Mouse (Mus musculus): ENCODE results near the gene Rpl18.

The Rpl18 gene

DNA sequence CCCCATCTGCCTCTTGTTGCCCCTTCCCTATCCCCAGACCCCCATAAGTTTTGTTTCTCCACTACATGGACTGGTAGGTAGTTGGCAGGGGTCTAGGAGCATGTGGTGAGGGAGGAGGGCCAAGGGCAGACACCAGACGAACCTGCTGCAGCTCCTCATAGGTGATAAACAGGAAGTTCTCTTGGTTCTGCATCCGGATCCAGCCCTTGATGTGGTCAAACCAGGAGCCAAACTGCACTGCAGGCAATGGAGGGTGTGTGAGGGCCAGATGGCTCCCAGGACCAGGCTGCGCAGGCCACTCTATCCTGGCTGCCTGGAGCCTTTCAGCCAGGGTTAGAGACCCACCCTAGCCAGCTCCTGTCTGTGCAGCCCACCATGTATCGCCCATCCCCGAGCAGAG is 18.2 kb downstream of the Rpl18 start:
- DNase-seq, result no peak

- peak; percentile 92 to 93 for DNase-seq
These were observed 24.0 kb downstream of the Rpl18 start for GRCm38 (mm10) chr7:45739162-45739763.

GRCm38 (mm10) chr7:45739820-45740219 is 24.6 kb downstream of the Rpl18 start:
- DNase-seq, result no peak

- no peak for DNase-seq
These were observed 26.1 kb downstream of the Rpl18 start for GRCm38 (mm10) chr7:45741308-45741707.

DNA sequence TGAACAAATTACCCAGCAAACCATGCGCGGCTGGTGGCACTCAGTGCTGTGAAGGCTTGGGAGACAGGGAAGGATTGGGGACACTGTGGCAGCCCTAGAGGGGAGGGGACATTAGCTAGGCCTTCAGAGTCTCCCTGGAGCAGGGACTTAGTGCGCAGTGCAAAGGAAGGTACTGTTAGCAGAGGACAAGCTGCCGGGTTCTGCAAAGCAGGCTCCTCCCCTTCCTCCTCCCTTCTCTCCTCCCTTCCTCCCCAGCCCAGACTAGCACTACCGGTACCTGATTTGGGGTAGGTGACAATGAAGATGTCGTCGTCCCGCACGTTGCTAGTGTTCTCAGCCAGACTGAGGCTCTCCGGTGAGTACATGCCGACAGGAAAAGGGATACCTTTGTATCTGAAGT is 26.5 kb downstream of the Rpl18 start:
- DNase-seq, result no peak

- peak; percentile 73 to 80 for DNase-seq
These were observed 27.1 kb downstream of the Rpl18 start for GRCm38 (mm10) chr7:45742338-45742737.

- DNase-seq, result peak; percentile 90 to 95
These were observed 29.1 kb downstream of the Rpl18 start for GRCm38 (mm10) chr7:45744387-45744786.

GRCm38 (mm10) chr7:45746518-45746917 is 31.3 kb downstream of the Rpl18 start:
- DNase-seq, result no peak

DNA sequence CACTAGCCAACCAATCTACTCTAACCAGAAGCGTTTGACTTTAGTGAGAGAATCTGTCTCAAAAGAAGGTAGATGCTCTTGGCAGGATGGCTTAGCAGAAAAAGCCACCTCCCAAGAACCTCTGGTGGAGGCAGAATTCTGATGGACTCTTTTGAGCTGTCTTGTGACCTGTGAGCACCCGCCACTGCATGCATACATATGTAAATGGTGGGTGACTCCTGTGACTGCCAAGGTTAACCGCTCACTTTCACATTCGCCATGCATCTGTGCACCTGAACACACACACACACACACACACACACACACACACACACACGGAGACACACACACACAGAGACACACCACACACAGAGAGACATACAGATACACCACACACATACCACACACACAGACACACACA is 32.2 kb downstream of the Rpl18 start:
- no peak for DNase-seq

- no peak for DNase-seq
These were observed 32.9 kb downstream of the Rpl18 start for GRCm38 (mm10) chr7:45748110-45748509.

- no peak for DNase-seq
These were observed 34.1 kb downstream of the Rpl18 start for GRCm38 (mm10) chr7:45749401-45749800.

DNA sequence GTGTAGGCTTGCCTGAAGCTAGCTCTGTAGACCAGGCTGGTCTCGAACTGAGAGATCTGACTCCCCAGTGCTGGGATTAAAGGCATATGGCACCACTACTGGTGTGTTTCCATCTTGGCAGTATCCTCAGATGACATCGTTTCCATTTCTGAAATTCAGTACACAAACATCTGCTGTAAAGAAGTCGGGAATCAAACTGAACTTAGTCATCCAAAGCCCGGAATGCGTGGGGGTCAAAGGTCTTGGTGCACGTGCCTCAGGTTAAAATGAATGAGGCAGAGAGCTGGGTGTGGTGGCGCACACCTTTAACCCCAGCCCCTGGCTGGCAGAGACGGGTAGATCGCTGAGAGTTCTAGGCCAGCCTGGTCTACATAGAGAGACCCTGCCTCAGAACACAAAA is 34.9 kb downstream of the Rpl18 start:
- no peak for DNase-seq

DNA sequence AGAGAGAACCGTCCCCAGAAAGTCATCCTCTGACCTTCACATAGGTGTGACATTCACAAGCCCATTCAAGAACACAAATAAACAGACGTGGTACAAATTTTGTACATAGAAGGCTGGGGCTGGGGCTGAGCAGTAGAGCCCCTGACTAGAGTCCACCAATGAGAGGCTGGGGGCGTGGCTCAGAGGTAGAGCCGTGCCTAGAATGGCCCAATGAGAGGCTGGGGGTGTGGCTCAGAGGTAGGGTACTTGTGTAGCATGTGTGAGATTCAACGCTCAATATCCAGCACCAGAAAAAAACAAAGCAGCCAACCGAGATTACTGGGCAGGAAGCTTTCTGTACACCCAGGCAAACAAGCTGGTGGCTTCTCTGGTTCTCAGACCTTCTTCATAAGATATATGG is 40.4 kb downstream of the Rpl18 start:
- DNase-seq, result no peak

GRCm38 (mm10) chr7:45759400-45759799 is 44.1 kb downstream of the Rpl18 start:
- peak; percentile 43 to 48 for DNase-seq

GRCm38 (mm10) chr7:45760151-45760550 is 44.9 kb downstream of the Rpl18 start:
- no peak for DNase-seq

DNA sequence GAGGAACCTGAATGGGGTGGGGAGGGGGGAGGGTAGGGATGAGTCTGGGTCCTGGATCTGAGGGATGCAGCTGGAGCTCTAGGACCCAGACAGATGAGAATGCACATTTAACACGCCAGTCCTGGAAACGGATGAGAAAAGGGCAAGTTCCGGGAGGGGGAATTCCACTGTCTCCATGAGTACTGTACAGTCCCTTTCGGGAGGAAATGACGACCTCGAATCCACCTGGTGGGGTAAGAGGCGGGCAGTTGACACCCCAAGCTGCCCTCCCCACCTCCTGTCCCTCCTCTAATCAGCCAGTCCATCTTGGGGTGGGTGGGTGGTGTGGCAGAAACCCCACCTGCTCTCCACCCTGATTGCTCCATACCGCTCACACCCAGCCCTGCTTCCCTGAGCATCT is 50.7 kb downstream of the Rpl18 start:
- no peak for DNase-seq

- DNase-seq, result no peak
These were observed 51.5 kb downstream of the Rpl18 start for GRCm38 (mm10) chr7:45766764-45767163.

DNA sequence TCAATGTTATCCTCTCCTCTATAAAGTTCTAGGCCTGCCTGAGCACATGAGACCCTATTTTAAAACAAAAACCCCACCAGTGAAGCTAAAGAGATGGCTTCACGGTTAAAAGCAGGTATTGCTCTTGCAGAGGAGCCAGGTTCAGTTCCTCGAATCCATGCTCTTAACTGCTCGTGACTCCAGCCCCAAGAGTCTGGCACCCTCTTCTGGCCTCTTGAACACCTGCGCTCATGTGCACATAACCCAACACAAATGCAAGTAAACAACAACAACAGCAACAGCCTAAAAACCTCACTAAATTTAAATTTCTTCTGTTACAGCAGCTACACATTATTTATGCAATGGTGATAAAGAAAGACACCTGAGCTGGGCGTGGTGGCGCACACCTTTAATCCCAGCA is 52.2 kb downstream of the Rpl18 start:
- no peak for DNase-seq
